Mouse (Mus musculus) urinary bladder, postnatal 0 days (tissue): ENCODE measurements around the gene Ctsj. TPM values are rescaled to one million over a fixed set of nuclear protein-coding genes. Genes with fewer than 3 reads are reported as not detected.

ENCODE experiments used
- polyA plus RNA-seq: library from polyadenylated mRNA; unstranded; fragments of >200 nt; fragmentation: Nextera tagmentation; extraction: Ambion mirVana; gene quantifications from 2 replicates; pipeline ENCODE4 v1.2.1, GENCODE M21; 2015

Gene Ctsj
- polyA plus RNA-seq: 0.24 TPM in 1 of 2 replicates, not detected in the other

GRCm38 (mm10) chr13:61005859-61006258 lies at the start of gene Ctsj:
Ctsj (minus strand) TSS chr13:61005959.

GRCm38 (mm10) chr13:61040531-61040930 lies 34.8 kb upstream of the Ctsj start, which contains the start of gene Ctsq:
Ctsq (minus strand) TSS chr13:61040631.

Other genes with a start within 250 kb of the Ctsj start
- not detected in 2 replicates for gene BC051665, start 219.6 kb downstream of the Ctsj start, polyA plus RNA-seq
- 0.23 TPM in 1 of 2 replicates, not detected in the other for gene Ctsll3, start 203.1 kb downstream of the Ctsj start, polyA plus RNA-seq
- gene 4930486L24Rik, start 141.5 kb downstream of the Ctsj start, polyA plus RNA-seq: 0.15 TPM in 1 of 2 replicates, not detected in the other
- 0.29 and 0.67 TPM in 2 replicates for gene Gm49392, start 109.1 kb downstream of the Ctsj start, polyA plus RNA-seq
- gene Ctla2b, start 108.5 kb downstream of the Ctsj start, polyA plus RNA-seq: 6.3 and 14.5 TPM in 2 replicates
- gene Tpbpb, start 101.1 kb downstream of the Ctsj start, polyA plus RNA-seq: not detected in 2 replicates
- 0.26 TPM in 1 of 2 replicates, not detected in the other for gene Gm49393, start 70.4 kb downstream of the Ctsj start, polyA plus RNA-seq
- 5.7 and 12.7 TPM in 2 replicates for gene Gm49391, start 69.4 kb downstream of the Ctsj start, polyA plus RNA-seq
- 56.6 and 185 TPM in 2 replicates for gene Ctla2a, start 69.3 kb downstream of the Ctsj start, polyA plus RNA-seq
- not detected in 2 replicates for gene Tpbpa, start 64.0 kb downstream of the Ctsj start, polyA plus RNA-seq
- gene Ctsq, start 34.7 kb upstream of the Ctsj start, polyA plus RNA-seq: not detected in 2 replicates
- gene Ctsr, start 158.3 kb upstream of the Ctsj start, polyA plus RNA-seq: not detected in 2 replicates
- gene Cts6, start 197.5 kb upstream of the Ctsj start, polyA plus RNA-seq: not detected in 2 replicates
- not detected in 2 replicates for gene Cts8, start 249.4 kb upstream of the Ctsj start, polyA plus RNA-seq